Comparison of ENCODE assay signal across 8 mouse cellular contexts in the genomic region with DNA sequence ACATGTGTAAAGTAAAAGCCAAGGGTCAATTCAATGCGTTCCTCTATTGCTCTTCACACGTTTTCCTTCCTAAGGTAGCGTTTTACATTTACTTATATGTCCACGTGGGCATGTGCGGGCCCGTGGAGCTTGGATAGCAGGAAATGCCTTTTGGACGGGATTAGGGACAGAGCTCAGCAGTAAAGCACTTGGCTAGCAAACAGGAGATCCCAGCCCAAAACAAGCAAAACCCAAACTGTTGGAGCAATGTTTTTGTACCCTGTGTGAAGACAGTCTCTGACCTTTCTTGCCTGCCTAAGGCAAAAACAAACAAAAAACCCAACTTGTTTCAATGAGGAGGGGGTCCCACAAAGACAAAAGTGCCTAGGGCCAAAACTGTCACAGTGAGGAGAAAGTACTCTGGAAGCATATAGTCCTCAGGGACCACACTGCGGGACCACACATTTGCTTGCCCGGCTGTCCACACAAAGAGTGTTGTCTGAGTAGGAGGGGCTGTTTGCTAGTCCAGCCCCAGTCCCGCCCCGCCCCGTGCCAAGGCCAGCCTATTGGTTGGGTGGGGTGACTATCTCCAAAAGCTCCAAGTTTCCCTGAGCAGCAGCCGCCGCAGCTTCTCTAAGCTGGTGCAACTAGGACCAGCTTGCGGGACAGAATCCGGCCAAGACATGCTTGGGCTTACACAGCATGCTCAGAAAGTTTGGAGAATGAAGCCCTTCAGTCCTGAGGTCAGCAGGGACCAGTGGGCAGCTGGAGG. TPM values are rescaled to one million over a fixed set of nuclear protein-coding genes. Genes with fewer than 3 reads are reported as not detected.
DNase-seq lines count a peak whose midpoint lies in the region; ATAC-seq lines count a peak whose summit lies in the region.

A gene (plus strand): TSS at position 571 of the 751 bp plus-strand sequence.

- peak within 1 kb of the TSS; percentile 70 for H3K4me2 ChIP-seq in heart, embryonic 12.5 days
- peak within 1 kb of the TSS; percentile 59 for H3K4me2 ChIP-seq in kidney, embryonic 16.5 days (replicated peaks; ENCODE audit: low read depth, low read length)

- peak within 1 kb of the TSS; percentile 40 for H3K4me3 ChIP-seq in heart, embryonic 12.5 days
- H3K4me3 ChIP-seq in kidney, embryonic 16.5 days (ENCODE audit: low read length), result peak within 1 kb of the TSS; percentile 49

- peak; percentile 54 for DNase-seq in 3T3-L1 (ENCODE audit: low read depth, low spot score)
- DNase-seq in adrenal gland, adult (ENCODE audit: inconsistent age in 2 of 2, low spot score in 1 of 2), result peak; percentile 83 to 95
- DNase-seq in lung, postnatal 36 days, result peak; percentile 91
- DNase-seq in spleen, postnatal 10 days (ENCODE audit: low spot score in 2 of 2), result peak; percentile 69 to 86
- DNase-seq in natural killer cell, adult 2 months (ENCODE audit: low spot score in 2 of 2), result no peak

- peaks cover 40% of the 10 kb centered on the region for H3K4me1 ChIP-seq in heart, embryonic 12.5 days (replicated peaks)
- H3K4me1 ChIP-seq in kidney, embryonic 16.5 days (ENCODE audit: insufficient read depth, low read length), result peaks cover 42% of the 10 kb centered on the region

- peak; percentile 78 for ATAC-seq in erythroblast, adult 5-6 weeks (replicated peaks; ENCODE audit: low FRiP score, poor library complexity, severe bottlenecking)
- peak; percentile 84 for ATAC-seq in heart, embryonic 12.5 days (ENCODE audit: insufficient number of reproducible peaks, low FRiP score)
- peak; percentile 78 for ATAC-seq in kidney, embryonic 16.5 days (ENCODE audit: low FRiP score, low TSS enrichment)

- WGBS in heart, embryonic 12.5 days, result 26% methylated on average over 16 of the region's 16 CpGs
- WGBS in kidney, embryonic 16.5 days, result 21% methylated on average over 16 of the region's 16 CpGs

- no peaks in the 10 kb centered on the region for H3K27me3 ChIP-seq in heart, embryonic 12.5 days (replicated peaks)
- no peaks in the 10 kb centered on the region for H3K27me3 ChIP-seq in kidney, embryonic 16.5 days (ENCODE audit: insufficient read depth, low read length)

- peaks cover 32% of the 10 kb centered on the region for H3K36me3 ChIP-seq in heart, embryonic 12.5 days
- peaks cover 29% of the 10 kb centered on the region for H3K36me3 ChIP-seq in kidney, embryonic 16.5 days (ENCODE audit: insufficient read depth, low read length)

- no peaks in the 10 kb centered on the region for H3K9me3 ChIP-seq in heart, embryonic 12.5 days (replicated peaks)
- no peaks in the 10 kb centered on the region for H3K9me3 ChIP-seq in kidney, embryonic 16.5 days (ENCODE audit: low read length)

- no peak within 1 kb of the TSS; the same call in 1 of the 2 replicates for H3K27ac ChIP-seq in heart, embryonic 12.5 days (ENCODE audit: poor library complexity, severe bottlenecking)
- peak within 1 kb of the TSS; percentile 57 for H3K27ac ChIP-seq in kidney, embryonic 16.5 days (ENCODE audit: low read length)

- H3K9ac ChIP-seq in heart, embryonic 12.5 days, result peak within 1 kb of the TSS; percentile 58
- peak within 1 kb of the TSS; percentile 68 for H3K9ac ChIP-seq in kidney, embryonic 16.5 days (replicated peaks; ENCODE audit: low read length)

RNA-seq across cellular contexts. Expression of the gene that starts here (rescaled TPM):
- 2.7 and 9.8 TPM in 2 replicates for total RNA-seq in erythroblast, adult 5-6 weeks (2015; ENCODE audit: low replicate concordance)
- 4.2 and 7.4 TPM in 2 replicates for total RNA-seq in erythroblast, adult 5-6 weeks (2017; ENCODE audit: low replicate concordance)
- polyA plus RNA-seq in heart, embryonic 12.5 days (2016; fragmentation: Nextera tagmentation; extraction: Ambion mirVana), result 5.5 and 5.7 TPM in 2 replicates
- polyA plus RNA-seq in kidney, embryonic 16.5 days (2015; fragmentation: Nextera tagmentation; extraction: Ambion mirVana), result 10.6 and 12.3 TPM in 2 replicates

Comparison
In these comparisons a context has a peak if more than half of its experiments do, and no peak if none do; other contexts are left out.
1. DNase-seq: peak in 3T3-L1 (single experiment), adrenal gland, adult (2 of 2), lung, postnatal 36 days (single experiment) and spleen, postnatal 10 days (2 of 2); none in natural killer cell, adult 2 months (0 of 2).
2. Peak in every context shown above with its lines, with median percentiles within 50 percentile points of each other: ATAC-seq.